Mouse (Mus musculus) Patski (cell line): Measurements from ENCODE around the gene Tfdp2. TPM values are rescaled to one million over a fixed set of nuclear protein-coding genes. Genes with fewer than 3 reads are reported as not detected.
"Not testable (repeated sequence)": the region's sequence is repeated elsewhere in the genome, so short reads cannot be mapped to it uniquely, and the experiment has no call there.

Experiments
- ATAC-seq: fragments of 100-300 bp; one replicate; pipeline ENCODE4 v1.8.0; 2021
- CTCF ChIA-PET: fragments of 350-600 bp; sonication (Branson Sonifier 250); formaldehyde crosslinking; loops from one replicate; lab custom pipeline; 2022; ENCODE audit warnings: inconsistent platforms; lab: Charles Lee
- POLR2A ChIA-PET: fragments of 350-600 bp; sonication (Branson Sonifier 250); formaldehyde crosslinking; loops from one replicate; lab custom pipeline; 2022; ENCODE audit warnings: antibody characterized with exemption, inconsistent platforms; lab: Charles Lee
- DNase-seq: peaks from one replicate; pipeline ENCODE4 v3.0.0-alpha.2; 2011; ENCODE audit warnings: low read depth, low spot score
- H3K27me3 ChIP-seq: fragments of 371-371 bp; one replicate; pipeline ENCODE4 v1.5.1; 2021
- CTCF ChIP-seq: fragments of 100-300 bp; IDR thresholded peaks from one replicate; pipeline ENCODE4 v1.5.1; 2021
- in situ Hi-C: fragments of 300-500 bp; cut with MboI; formaldehyde crosslinking; loops from 3 replicates; pipeline ENCODE4 v1.11.1; 2018; ENCODE audit warnings: low pct_unique_long_range_greater_than_20kb, mixed read lengths
- polyA plus RNA-seq: library from polyadenylated mRNA; unstranded; gene quantifications from one replicate; pipeline ENCODE4 v1.2.3, GENCODE M21; 2021

The Tfdp2 gene
- 24.2 TPM for polyA plus RNA-seq

GRCm38 (mm10) chr9:96195885-96196622 lies at the start of gene Tfdp2:
TSS of gene Tfdp2 (plus strand) at chr9:96196275.
- TF ChIP-seq CTCF, result peak; percentile 65
- DNase-seq (peak; percentile 37), ATAC-seq (peak; percentile 92)
- in situ Hi-C loops, result no loop called here
- H3K27me3 ChIP-seq, result no peaks in the 10 kb centered on the region
- ChIA-PET CTCF (interaction anchor here (1.0 kb wide), 1 partner anchor 20 kb away, joined by 3 read pairs; no protein-coding TSS in a partner anchor), POLR2A (interaction anchor here (0.6 to 1.2 kb wide), 2 partner anchors 80 to 152 kb away, joined by 3 to 6 read pairs; no protein-coding TSS in a partner anchor)

DNA sequence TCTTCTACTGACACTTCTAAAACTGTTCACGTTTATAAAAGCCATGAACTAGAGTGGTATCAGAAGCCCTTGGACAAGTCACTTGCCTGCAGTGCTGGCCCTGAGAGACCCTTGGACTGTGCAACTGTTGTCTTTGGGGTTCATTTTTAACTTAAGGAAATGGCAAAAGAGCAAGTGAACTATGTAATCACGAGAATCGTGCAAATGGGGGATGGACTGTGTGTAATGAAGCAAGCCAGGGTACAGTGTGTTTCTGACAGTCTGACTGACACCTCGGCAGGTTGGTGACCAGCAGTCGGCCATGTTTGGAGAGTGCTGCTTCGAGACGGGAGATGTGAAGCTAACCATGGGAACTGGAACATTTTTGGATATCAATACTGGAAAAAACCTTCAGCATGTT lies 43.3 kb upstream of the Tfdp2 start:
- TF ChIP-seq CTCF, result no peak
- in situ Hi-C loops, result no loop called here
- ChIA-PET CTCF (interaction anchor here (1.6 kb wide), 1 partner anchor 13 kb away, joined by 5 read pairs; no protein-coding TSS in a partner anchor), POLR2A (interaction anchor here (0.6 kb wide), 1 partner anchor 42 kb away, joined by 3 read pairs; no protein-coding TSS in a partner anchor)
- DNase-seq, result no peak
- ATAC-seq, result no peak
- no peaks in the 10 kb centered on the region for H3K27me3 ChIP-seq

GRCm38 (mm10) chr9:96158431-96158830 lies 37.6 kb upstream of the Tfdp2 start:
- CTCF ChIA-PET, result interaction anchor here (1.1 kb wide), 1 partner anchor 8 kb away, joined by 3 read pairs; no protein-coding TSS in a partner anchor
- POLR2A ChIA-PET, result interaction anchor here (0.7 kb wide), 1 partner anchor 13 kb away, joined by 6 read pairs; no protein-coding TSS in a partner anchor
- no peaks in the 10 kb centered on the region for H3K27me3 ChIP-seq
- ATAC-seq, result no peak
- no peak for TF ChIP-seq CTCF
- no peak for DNase-seq
- in situ Hi-C loops, result no loop called here

GRCm38 (mm10) chr9:96159047-96159446 lies 37.0 kb upstream of the Tfdp2 start:
- TF ChIP-seq CTCF, result no peak
- ChIA-PET POLR2A (no interaction called here), CTCF (no interaction called here)
- no peaks in the 10 kb centered on the region for H3K27me3 ChIP-seq
- in situ Hi-C loops, result no loop called here
- DNase-seq, result no peak
- ATAC-seq, result no peak

GRCm38 (mm10) chr9:96160767-96161166 lies 35.3 kb upstream of the Tfdp2 start:
- ChIA-PET CTCF (no interaction called here), POLR2A (no interaction called here)
- TF ChIP-seq CTCF, result no peak
- in situ Hi-C loops, result no loop called here
- no peaks in the 10 kb centered on the region for H3K27me3 ChIP-seq
- DNase-seq (no peak), ATAC-seq (no peak)

DNA sequence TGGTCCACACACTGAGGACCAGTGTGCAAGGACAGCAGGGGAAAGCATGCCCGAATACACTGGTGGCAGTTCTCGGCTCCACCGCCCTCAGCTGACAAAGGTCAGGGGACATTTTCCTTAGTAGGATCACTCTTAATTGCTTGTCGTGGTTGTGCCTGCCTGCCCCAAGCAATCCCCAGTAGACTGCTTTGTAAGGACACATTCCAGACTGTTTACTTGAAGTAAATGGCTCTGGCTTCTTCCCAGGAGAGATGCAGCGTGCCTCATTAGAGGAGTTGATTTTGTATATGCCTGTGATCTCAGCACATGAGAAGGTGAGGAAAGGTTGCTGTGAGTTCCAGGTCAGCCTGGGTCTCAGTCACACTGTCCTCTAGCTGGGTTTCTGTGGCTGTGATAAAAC lies 33.7 kb upstream of the Tfdp2 start:
- TF ChIP-seq CTCF, result no peak
- H3K27me3 ChIP-seq, result no peaks in the 10 kb centered on the region
- in situ Hi-C loops, result no loop called here
- CTCF ChIA-PET, result no interaction called here
- ATAC-seq (no peak), DNase-seq (no peak)
- POLR2A ChIA-PET, result no interaction called here

- CTCF ChIA-PET, result no interaction called here
- H3K27me3 ChIP-seq, result no peaks in the 10 kb centered on the region
- TF ChIP-seq CTCF, result no peak
- POLR2A ChIA-PET, result no interaction called here
- no peak for ATAC-seq
- in situ Hi-C loops, result no loop called here
- DNase-seq, result no peak
These were observed 32.6 kb upstream of the Tfdp2 start for GRCm38 (mm10) chr9:96163443-96163842.

DNA sequence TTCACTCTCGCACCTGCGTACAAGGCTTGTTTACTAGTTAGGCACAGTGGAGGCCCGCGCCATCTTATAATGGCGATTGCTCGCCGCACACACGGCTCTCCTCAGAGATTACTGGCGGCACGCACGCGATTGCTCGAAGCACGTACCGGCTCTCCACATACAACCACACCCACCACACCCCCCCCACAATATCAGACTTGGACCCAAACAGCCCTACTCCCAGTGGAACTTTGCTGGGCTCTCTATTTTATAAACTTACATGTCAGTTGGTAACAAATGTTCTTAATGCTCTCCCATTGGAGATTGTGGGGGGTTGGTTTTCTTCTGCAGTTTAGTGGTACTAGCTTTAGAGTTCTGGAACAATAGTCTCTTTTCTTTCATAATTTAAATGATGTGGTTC lies 32.1 kb upstream of the Tfdp2 start:
- ATAC-seq, DNase-seq, in situ Hi-C loops, POLR2A ChIA-PET, H3K27me3 ChIP-seq, CTCF ChIA-PET: not testable (repeated sequence)

- peak; percentile 88 for TF ChIP-seq CTCF
- H3K27me3 ChIP-seq, result no peaks in the 10 kb centered on the region
- no peak for DNase-seq
- ChIA-PET CTCF (interaction anchor here (0.7 to 1.0 kb wide), 4 partner anchors 9 to 24 kb away, joined by 3 read pairs; no protein-coding TSS in a partner anchor), POLR2A (no interaction called here)
- no peak for ATAC-seq
- in situ Hi-C loops, result no loop called here
These were observed 28.9 kb upstream of the Tfdp2 start for GRCm38 (mm10) chr9:96167168-96167585.

GRCm38 (mm10) chr9:96170600-96170999 lies 25.5 kb upstream of the Tfdp2 start:
- POLR2A ChIA-PET, result no interaction called here
- in situ Hi-C loops, result no loop called here
- CTCF ChIA-PET, result interaction anchor here (1.4 kb wide), 1 partner anchor 13 kb away, joined by 5 read pairs; no protein-coding TSS in a partner anchor
- H3K27me3 ChIP-seq, result no peaks in the 10 kb centered on the region
- TF ChIP-seq CTCF, result no peak
- DNase-seq (no peak), ATAC-seq (no peak)

GRCm38 (mm10) chr9:96184909-96185308 lies 11.2 kb upstream of the Tfdp2 start:
- CTCF ChIA-PET, result no interaction called here
- H3K27me3 ChIP-seq, result no peaks in the 10 kb centered on the region
- POLR2A ChIA-PET, result no interaction called here
- no peak for TF ChIP-seq CTCF
- DNase-seq, result no peak
- in situ Hi-C loops, result no loop called here
- ATAC-seq, result no peak
